Mouse (Mus musculus): ENCODE results near the gene Hlf. TPM values are rescaled to one million over a fixed set of nuclear protein-coding genes. Genes with fewer than 3 reads are reported as not detected.

Gene Hlf
- polyA plus RNA-seq, 1 experiment from 2014 or later, result 1.8 TPM

DNA sequence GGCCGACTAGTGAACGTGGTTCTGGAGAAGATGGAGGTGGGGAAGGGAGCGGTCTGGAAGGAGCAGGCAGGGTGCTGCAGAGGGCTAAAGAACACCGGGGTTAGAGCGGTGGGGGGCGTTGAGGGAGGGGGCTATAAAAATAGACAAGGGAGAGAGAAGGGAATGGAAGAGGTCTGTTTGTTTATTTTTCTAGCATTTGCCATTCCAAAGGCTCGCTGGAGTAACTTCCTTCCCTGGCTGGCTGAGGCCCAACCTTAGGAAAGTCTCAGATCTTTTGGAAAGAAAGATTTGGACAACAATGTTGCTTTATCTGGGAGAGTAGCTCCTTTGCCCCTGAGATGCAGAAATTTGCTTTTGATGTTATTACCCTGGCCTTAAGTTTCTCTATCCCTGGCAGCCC, 21.6 kb downstream of the Hlf start:
- WGBS, result 19% methylated on average over 7 of the region's 7 CpGs
- ATAC-seq, result peak; percentile 20
- no peaks in the 10 kb centered on the region for H3K36me3 ChIP-seq (ENCODE audit: insufficient read depth, low read length)
- no peak overlapping the region for H3K9ac ChIP-seq (replicated peaks; ENCODE audit: low read depth)
- peak overlapping the region; percentile 82 for H3K27ac ChIP-seq (ENCODE audit: low read length)
- no peaks in the 10 kb centered on the region for H3K9me3 ChIP-seq (ENCODE audit: low read length)
- TF ChIP-seq CTCF (IDR thresholded peaks at IDR 0.05) (no peak), EP300 (IDR thresholded peaks at IDR 0.05) (no peak)
- DNase-seq (ENCODE audit: low spot score), result peak; percentile 55
- peaks cover 14% of the 10 kb centered on the region; the same call in 1 of the 2 replicates for H3K4me1 ChIP-seq (ENCODE audit: insufficient read depth, low read depth, low read length)
- H3K4me3 ChIP-seq (ENCODE audit: low read depth, low read length), result no peak overlapping the region
- peak overlapping the region; percentile 40 for H3K4me2 ChIP-seq (replicated peaks; ENCODE audit: low read depth, low read length)
- H3K27me3 ChIP-seq (replicated peaks; ENCODE audit: insufficient read depth, low read length), result no peaks in the 10 kb centered on the region

- H3K9ac ChIP-seq (replicated peaks; ENCODE audit: low read depth), result no peak overlapping the region
- peaks cover 14% of the 10 kb centered on the region; the same call in 1 of the 2 replicates for H3K4me1 ChIP-seq (ENCODE audit: insufficient read depth, low read depth, low read length)
Measured at GRCm38 (mm10) chr11:90367894-90368860, 22.5 kb downstream of the Hlf start.

GRCm38 (mm10) chr11:90364865-90365264, 25.8 kb downstream of the Hlf start:
- no peaks in the 10 kb centered on the region for H3K27me3 ChIP-seq (replicated peaks; ENCODE audit: insufficient read depth, low read length)
- TF ChIP-seq EP300 (IDR thresholded peaks at IDR 0.05) (no peak), CTCF (IDR thresholded peaks at IDR 0.05) (no peak)
- H3K9ac ChIP-seq (replicated peaks; ENCODE audit: low read depth), result no peak overlapping the region
- H3K4me3 ChIP-seq (ENCODE audit: low read depth, low read length), result no peak overlapping the region
- WGBS, result 34% methylated on average over 7 of the region's 7 CpGs
- H3K27ac ChIP-seq (ENCODE audit: low read length), result no peak overlapping the region
- peak; percentile 40 for DNase-seq (ENCODE audit: low spot score)
- no peaks in the 10 kb centered on the region for H3K9me3 ChIP-seq (ENCODE audit: low read length)
- no peaks in the 10 kb centered on the region for H3K36me3 ChIP-seq (ENCODE audit: insufficient read depth, low read length)
- ATAC-seq, result 0 out of 2 replicates have a peak, but pooled peaks have one; percentile 34
- H3K4me1 ChIP-seq (ENCODE audit: insufficient read depth, low read depth, low read length), result peaks cover 2% of the 10 kb centered on the region; the same call in 1 of the 2 replicates
- no peak overlapping the region for H3K4me2 ChIP-seq (replicated peaks; ENCODE audit: low read depth, low read length)

More at GRCm38 (mm10) chr11:90367894-90368860, 22.5 kb downstream of the Hlf start:
- H3K27me3 ChIP-seq (replicated peaks; ENCODE audit: insufficient read depth, low read length), result no peaks in the 10 kb centered on the region
- ATAC-seq (no peak), DNase-seq (ENCODE audit: low spot score) (no peak)
- no peaks in the 10 kb centered on the region for H3K36me3 ChIP-seq (ENCODE audit: insufficient read depth, low read length)
- TF ChIP-seq CTCF (IDR thresholded peaks at IDR 0.05) (no peak), EP300 (IDR thresholded peaks at IDR 0.05) (no peak)
- peak overlapping the region; percentile 82; the same call in 1 of the 2 replicates for H3K27ac ChIP-seq (ENCODE audit: low read length)
- 72% methylated on average over 14 of the region's 14 CpGs for WGBS
- no peaks in the 10 kb centered on the region for H3K9me3 ChIP-seq (ENCODE audit: low read length)
- no peak overlapping the region for H3K4me3 ChIP-seq (ENCODE audit: low read depth, low read length)
- no peak overlapping the region; the same call in 1 of the 2 replicates for H3K4me2 ChIP-seq (replicated peaks; ENCODE audit: low read depth, low read length)

DNA sequence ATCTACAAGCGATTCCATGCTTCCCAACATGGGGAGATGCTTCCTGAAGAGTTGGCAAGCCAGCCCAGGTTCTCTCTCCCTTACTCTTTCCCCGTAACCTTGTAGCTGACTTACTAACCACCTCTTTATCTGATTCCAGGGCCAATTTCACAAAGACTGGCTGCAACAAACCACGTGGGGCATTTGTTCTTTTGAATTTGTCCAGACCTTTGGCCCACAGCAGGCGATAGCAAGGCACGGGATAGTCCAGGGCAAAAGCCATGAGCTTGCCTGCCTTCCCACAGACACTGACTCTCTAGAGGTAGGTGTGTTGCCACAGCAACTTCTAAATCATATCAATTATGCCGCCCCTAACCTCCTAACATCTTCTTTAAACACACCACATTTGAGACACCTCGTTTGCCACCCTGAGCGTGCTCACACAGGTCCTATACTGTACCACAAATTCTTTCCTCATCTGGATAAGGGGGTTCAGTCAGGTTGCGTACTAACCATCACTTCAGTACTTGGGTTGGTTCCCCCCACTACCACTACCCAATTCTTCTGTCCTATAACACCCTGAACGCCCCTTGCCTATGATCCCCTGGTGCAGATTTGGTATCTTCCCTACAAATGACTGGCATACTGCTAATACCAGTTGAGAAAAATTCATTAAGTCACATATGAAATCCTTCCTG, 26.7 kb downstream of the Hlf start:
- TF ChIP-seq CTCF (IDR thresholded peaks at IDR 0.05) (no peak), EP300 (IDR thresholded peaks at IDR 0.05) (no peak)
- DNase-seq (ENCODE audit: low spot score) (no peak), ATAC-seq (no peak)
- H3K4me1 ChIP-seq (ENCODE audit: insufficient read depth, low read depth, low read length), result no peaks in the 10 kb centered on the region; the same call in 1 of the 2 replicates
- no peaks in the 10 kb centered on the region for H3K9me3 ChIP-seq (ENCODE audit: low read length)
- H3K36me3 ChIP-seq (ENCODE audit: insufficient read depth, low read length), result no peaks in the 10 kb centered on the region
- no peak overlapping the region for H3K9ac ChIP-seq (replicated peaks; ENCODE audit: low read depth)
- no peak overlapping the region for H3K4me3 ChIP-seq (ENCODE audit: low read depth, low read length)
- no peak overlapping the region for H3K4me2 ChIP-seq (replicated peaks; ENCODE audit: low read depth, low read length)
- H3K27me3 ChIP-seq (replicated peaks; ENCODE audit: insufficient read depth, low read length), result no peaks in the 10 kb centered on the region
- H3K27ac ChIP-seq (ENCODE audit: low read length), result no peak overlapping the region
- WGBS, result 92% methylated on average over 10 of the region's 10 CpGs

- WGBS, result 41% methylated on average over 3 of the region's 3 CpGs
- Histone ChIP-seq H3K4me2 (replicated peaks; ENCODE audit: low read depth, low read length) (no peak overlapping the region), H3K9ac (replicated peaks; ENCODE audit: low read depth) (no peak overlapping the region), H3K4me1 (ENCODE audit: insufficient read depth, low read depth, low read length) (peaks cover under 1% of the 10 kb centered on the region; the same call in 1 of the 2 replicates), H3K36me3 (ENCODE audit: insufficient read depth, low read length) (no peaks in the 10 kb centered on the region), H3K27ac (ENCODE audit: low read length) (no peak overlapping the region), H3K9me3 (ENCODE audit: low read length) (no peaks in the 10 kb centered on the region), H3K27me3 (replicated peaks; ENCODE audit: insufficient read depth, low read length) (no peaks in the 10 kb centered on the region), H3K4me3 (ENCODE audit: low read depth, low read length) (no peak overlapping the region)
- DNase-seq (ENCODE audit: low spot score) (peak; percentile 43), ATAC-seq (no peak)
- TF ChIP-seq CTCF (IDR thresholded peaks at IDR 0.05) (peak; percentile 78), EP300 (IDR thresholded peaks at IDR 0.05) (no peak)
Measured at GRCm38 (mm10) chr11:90363406-90363805, 27.3 kb downstream of the Hlf start.

- ATAC-seq, result no peak
- H3K4me1 ChIP-seq (ENCODE audit: insufficient read depth, low read depth, low read length), result peaks cover 18% of the 10 kb centered on the region; the same call in 1 of the 2 replicates
- no peak overlapping the region for H3K27ac ChIP-seq (ENCODE audit: low read length)
- H3K9me3 ChIP-seq (ENCODE audit: low read length), result no peaks in the 10 kb centered on the region
- no peak overlapping the region for H3K4me2 ChIP-seq (replicated peaks; ENCODE audit: low read depth, low read length)
- TF ChIP-seq EP300 (IDR thresholded peaks at IDR 0.05) (no peak), CTCF (IDR thresholded peaks at IDR 0.05) (no peak)
- no peak overlapping the region for H3K4me3 ChIP-seq (ENCODE audit: low read depth, low read length)
- H3K9ac ChIP-seq (replicated peaks; ENCODE audit: low read depth), result no peak overlapping the region
- 98% methylated on average over 5 of the region's 5 CpGs for WGBS
- H3K36me3 ChIP-seq (ENCODE audit: insufficient read depth, low read length), result no peaks in the 10 kb centered on the region
- H3K27me3 ChIP-seq (replicated peaks; ENCODE audit: insufficient read depth, low read length), result no peaks in the 10 kb centered on the region
- DNase-seq (ENCODE audit: low spot score), result no peak
Measured at GRCm38 (mm10) chr11:90360536-90360935, 30.2 kb downstream of the Hlf start.

Measured in lung, postnatal 0 days (tissue).